Mouse (Mus musculus): ENCODE measurements around the gene Myl12a. TPM values are rescaled to one million over a fixed set of nuclear protein-coding genes. Genes with fewer than 3 reads are reported as not detected.
A peak's percentile ranks its signal among the peaks of the same experiment; 100 is the strongest.
"Not testable (repeated sequence)": the region's sequence is repeated elsewhere in the genome, so short reads cannot be mapped to it uniquely, and the experiment has no call there.

Myl12a gene
- polyA plus RNA-seq, 1 experiment from 2014 or later: 728 TPM

DNA sequence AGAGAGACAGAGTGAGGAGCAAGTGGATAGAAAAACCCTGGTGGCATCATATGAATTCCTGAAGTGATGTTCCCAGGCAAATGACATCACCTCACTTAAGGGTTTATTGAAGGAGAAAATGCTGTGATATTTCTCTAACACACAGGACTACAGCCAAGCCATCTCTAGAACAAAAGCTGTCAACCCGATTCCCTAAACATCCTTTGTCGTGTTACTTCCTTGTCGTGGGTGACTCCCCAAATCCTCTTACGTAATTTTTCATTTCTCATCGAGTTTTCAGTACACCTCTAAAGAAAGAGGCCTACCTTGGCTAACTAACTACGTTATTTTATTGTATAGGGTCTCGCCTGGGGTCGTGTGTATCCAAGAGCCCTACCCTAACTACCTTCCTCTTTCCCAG is 13.2 kb downstream of the Myl12a start:
- Histone ChIP-seq H3K27ac (replicated peaks) (no peak overlapping the region), H3K36me3 (peaks cover 74% of the 10 kb centered on the region), H3K4me3 (peak overlapping the region; percentile 80), H3K4me2 (peak overlapping the region; percentile 90), H3K4me1 (peaks cover 61% of the 10 kb centered on the region), H3K9ac (peak overlapping the region; percentile 89), H3K9me3 (no peaks in the 10 kb centered on the region), H3K27me3 (replicated peaks) (0 out of 2 replicates have a peak, but pooled peaks cover under 1% of the 10 kb centered on the region)
- no peak for ATAC-seq (ENCODE audit: extremely low read depth, insufficient number of reproducible peaks, low FRiP score, low TSS enrichment)
- WGBS: 53% methylated on average over 8 of the region's 8 CpGs

DNA sequence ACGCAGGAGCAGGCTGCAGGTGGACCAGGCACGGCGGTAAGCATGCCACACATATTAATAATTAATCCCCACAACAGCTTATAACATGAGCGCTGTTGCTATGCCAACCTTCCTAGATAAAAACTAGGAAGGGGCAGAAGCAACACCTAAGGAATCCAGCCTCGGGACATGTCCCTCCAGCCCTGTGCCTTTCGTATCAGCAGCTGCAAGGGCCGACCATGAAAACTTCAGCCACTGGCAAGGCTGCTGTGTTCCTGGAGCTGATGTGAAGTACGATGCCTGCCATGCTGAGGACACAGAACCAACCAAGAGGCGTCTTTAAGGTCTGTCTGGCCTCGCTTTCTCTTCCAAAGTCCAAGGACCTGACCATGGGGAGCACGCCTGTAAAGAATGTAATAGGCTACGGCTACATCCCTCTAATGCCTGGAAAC is 14.3 kb downstream of the Myl12a start:
- Histone ChIP-seq H3K4me1 (peaks cover 50% of the 10 kb centered on the region), H3K4me2 (no peak overlapping the region), H3K9me3 (no peaks in the 10 kb centered on the region), H3K36me3 (peaks cover 67% of the 10 kb centered on the region), H3K4me3 (no peak overlapping the region), H3K9ac (no peak overlapping the region), H3K27ac (replicated peaks) (no peak overlapping the region), H3K27me3 (replicated peaks) (0 out of 2 replicates have a peak, but pooled peaks cover 10% of the 10 kb centered on the region)
- ATAC-seq (ENCODE audit: extremely low read depth, insufficient number of reproducible peaks, low FRiP score, low TSS enrichment): no peak
- WGBS: 87% methylated on average over 12 of the region's 12 CpGs

DNA sequence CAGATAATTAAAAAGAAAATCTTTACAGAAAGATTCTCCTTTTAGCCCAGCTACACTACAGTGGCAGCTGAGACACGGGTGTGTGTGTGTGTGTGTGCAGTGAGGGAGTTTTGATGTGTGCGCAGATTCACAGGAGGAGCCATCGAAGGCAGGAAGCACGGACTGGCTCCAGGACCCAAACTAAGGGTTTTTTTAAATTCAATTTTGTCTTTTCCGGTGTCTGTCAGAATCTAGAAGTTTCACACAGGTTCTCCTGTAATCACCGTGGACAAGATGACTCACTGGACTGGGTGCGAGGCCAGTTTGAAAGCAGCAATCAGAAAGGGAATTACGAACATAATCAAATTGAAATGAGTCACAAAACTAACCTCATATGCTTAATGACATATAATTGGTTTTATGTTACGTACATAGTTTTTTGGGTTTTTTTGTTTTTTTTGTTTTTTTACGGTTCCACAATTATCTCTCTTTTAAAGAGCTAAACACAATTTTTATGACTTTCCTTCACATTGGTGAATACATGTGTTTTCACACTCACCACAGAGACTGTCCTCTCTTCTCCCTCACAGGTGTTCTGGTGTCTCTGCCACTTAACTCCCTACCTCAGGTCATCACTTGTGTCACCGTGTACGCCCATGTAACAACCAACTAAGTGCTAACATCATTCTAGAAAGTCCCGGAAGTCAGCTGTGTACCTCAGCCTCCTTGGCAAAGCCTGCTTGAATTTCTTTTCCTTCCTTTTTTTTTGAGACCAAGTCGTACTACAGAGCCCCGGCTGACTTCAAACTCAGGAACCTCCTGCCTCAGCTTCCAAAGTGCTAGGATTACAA is 15.6 kb downstream of the Myl12a start:
- Histone ChIP-seq H3K4me1 (peaks cover 37% of the 10 kb centered on the region), H3K4me3 (no peak overlapping the region), H3K27ac (replicated peaks) (no peak overlapping the region), H3K4me2 (no peak overlapping the region), H3K9ac (no peak overlapping the region), H3K36me3 (peaks cover 65% of the 10 kb centered on the region), H3K27me3 (replicated peaks) (peaks cover 21% of the 10 kb centered on the region), H3K9me3 (no peaks in the 10 kb centered on the region)
- no peak for ATAC-seq (ENCODE audit: extremely low read depth, insufficient number of reproducible peaks, low FRiP score, low TSS enrichment)
- 89% methylated on average over 15 of the region's 15 CpGs for WGBS

DNA sequence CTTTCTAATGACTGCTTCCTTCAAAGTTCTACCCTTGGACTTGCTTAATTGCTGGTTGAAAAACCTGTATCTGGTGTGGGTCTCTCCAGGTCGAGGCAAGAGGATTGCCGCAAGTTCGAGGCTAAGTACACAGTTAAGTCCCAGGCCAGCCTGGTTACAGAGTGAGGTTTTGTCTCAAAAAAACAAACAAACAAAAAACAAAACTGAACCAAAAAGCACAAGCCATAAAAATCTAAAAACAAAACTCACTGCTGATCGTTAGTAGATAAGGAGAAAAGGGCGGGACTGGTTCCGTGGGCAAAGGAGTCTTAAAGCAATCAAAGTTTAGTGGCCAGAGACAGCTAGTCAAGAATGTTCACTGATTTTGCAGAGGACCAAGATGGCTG is 16.3 kb downstream of the Myl12a start:
- WGBS: 90% methylated on average over 6 of the region's 6 CpGs
- no peaks in the 10 kb centered on the region; the same call in 1 of the 2 replicates for H3K9me3 ChIP-seq
- H3K36me3 ChIP-seq: peaks cover 65% of the 10 kb centered on the region
- no peak overlapping the region for H3K27ac ChIP-seq (replicated peaks)
- no peak overlapping the region for H3K4me3 ChIP-seq
- H3K27me3 ChIP-seq (replicated peaks): peaks cover 28% of the 10 kb centered on the region
- H3K4me2 ChIP-seq: no peak overlapping the region
- H3K9ac ChIP-seq: no peak overlapping the region
- no peak for ATAC-seq (ENCODE audit: extremely low read depth, insufficient number of reproducible peaks, low FRiP score, low TSS enrichment)
- peaks cover 30% of the 10 kb centered on the region for H3K4me1 ChIP-seq

DNA sequence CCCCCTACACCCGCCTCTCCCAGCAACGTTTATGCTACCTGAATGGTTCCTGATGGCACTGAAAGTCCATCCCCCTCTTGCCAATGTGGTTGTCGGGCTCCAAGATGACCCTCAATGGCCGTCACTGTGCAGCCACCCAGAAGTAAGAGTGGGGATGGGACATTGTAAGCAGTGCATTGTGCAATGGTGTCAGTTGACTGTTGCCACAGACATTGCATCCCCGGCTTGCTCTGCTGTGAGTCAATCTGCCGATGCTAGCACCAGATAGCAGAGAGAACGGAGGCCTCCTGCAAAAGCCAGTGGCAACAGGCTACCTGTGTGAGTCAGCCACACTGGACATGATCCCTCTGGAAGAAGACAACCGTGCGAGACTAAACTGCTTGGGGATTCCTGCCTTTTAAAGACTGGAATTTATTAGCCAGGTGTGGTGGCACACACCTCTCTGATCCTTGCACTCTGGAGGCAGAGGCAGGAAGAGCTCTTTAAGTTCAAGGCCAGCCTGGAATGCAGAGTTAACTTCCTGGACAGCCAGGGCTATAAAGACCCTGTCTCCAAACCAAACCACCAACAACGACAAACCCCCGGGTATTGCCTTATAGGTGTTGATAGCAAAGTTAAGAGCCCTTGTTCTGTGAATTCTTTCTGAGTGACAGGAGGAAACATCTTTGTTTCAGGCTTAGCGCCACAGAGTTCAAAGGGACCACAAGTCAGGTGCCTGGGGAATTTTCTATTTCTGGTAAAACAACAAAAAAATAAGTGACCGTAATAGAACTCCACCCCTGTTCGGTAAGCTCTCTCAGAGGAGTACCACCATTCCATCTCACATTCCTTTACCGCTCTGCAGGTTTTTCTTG is 16.9 kb downstream of the Myl12a start:
- Histone ChIP-seq H3K27ac (replicated peaks) (no peak overlapping the region), H3K4me1 (peaks cover 24% of the 10 kb centered on the region), H3K9me3 (no peaks in the 10 kb centered on the region; the same call in 1 of the 2 replicates), H3K36me3 (peaks cover 67% of the 10 kb centered on the region), H3K4me3 (no peak overlapping the region), H3K27me3 (replicated peaks) (peaks cover 34% of the 10 kb centered on the region), H3K4me2 (no peak overlapping the region), H3K9ac (no peak overlapping the region)
- 79% methylated on average over 15 of the region's 15 CpGs for WGBS
- ATAC-seq (ENCODE audit: extremely low read depth, insufficient number of reproducible peaks, low FRiP score, low TSS enrichment): no peak

DNA sequence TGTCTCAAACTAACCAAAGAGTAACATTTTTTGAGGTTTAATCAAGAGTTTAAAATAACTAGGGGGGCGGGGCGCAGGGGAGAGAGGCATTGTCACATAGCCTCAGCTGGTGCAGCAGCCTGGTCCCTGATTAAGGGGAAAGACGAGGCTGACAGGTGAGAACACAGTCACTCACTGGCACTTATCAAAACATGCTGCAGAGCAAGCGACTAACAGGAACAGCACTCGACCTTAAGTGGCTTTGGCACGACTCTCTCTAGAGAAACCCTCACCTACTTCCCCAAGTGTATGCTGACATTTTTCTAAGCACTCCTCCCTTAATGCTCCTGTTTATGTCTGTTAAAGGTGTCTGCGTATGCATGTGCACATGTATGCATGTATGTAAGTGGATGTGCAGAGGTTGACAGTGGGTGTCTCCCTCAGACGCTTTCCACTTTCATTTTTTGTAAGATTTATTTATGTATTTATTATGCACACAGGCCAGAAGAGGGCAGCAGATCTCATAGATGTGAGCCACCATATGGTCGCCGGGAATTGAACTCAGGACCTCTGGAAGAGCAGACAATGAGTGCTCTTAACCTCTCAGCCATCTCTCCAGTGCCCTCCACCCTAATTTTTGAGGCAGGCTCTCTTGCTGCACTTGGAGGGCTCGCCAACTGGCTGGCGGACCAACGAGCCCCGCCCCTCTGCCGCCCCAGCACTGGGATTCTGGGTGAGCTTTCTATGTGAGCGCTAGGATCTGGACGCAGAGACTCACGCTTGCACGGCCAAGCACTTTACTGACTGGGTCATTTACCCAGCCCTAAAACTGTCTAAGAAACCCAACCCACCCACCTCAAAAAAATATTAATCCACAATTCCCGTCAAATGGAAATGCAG is 23.1 kb downstream of the Myl12a start:
- peak overlapping the region; percentile 45 for H3K4me2 ChIP-seq
- peaks cover 55% of the 10 kb centered on the region for H3K36me3 ChIP-seq
- H3K9ac ChIP-seq: no peak overlapping the region
- no peaks in the 10 kb centered on the region; the same call in 1 of the 2 replicates for H3K9me3 ChIP-seq
- peaks cover 61% of the 10 kb centered on the region for H3K27me3 ChIP-seq (replicated peaks)
- H3K4me3 ChIP-seq: no peak overlapping the region
- H3K27ac ChIP-seq (replicated peaks): no peak overlapping the region
- peaks cover 12% of the 10 kb centered on the region for H3K4me1 ChIP-seq
- WGBS: 62% methylated on average over 20 of the region's 20 CpGs
- no peak for ATAC-seq (ENCODE audit: extremely low read depth, insufficient number of reproducible peaks, low FRiP score, low TSS enrichment)

DNA sequence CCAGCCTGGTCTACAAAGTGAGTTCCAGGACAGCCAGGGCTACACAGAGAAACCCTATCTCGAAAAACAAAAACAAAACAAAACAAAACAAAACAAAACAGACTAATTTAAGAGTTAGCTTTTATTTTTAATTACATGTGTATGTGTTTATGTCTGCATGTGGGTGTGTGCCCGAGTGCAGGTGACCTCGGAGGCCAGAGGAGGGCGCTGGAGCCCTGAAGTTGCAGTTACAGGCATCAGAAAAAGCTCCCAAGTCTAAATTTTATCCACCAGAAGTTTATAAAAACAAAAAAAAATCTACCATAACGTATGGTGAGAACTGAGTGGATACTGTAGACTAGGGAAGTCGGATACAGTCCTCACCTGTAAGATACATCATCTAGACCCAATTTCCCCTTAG is 24.9 kb downstream of the Myl12a start:
- Histone ChIP-seq H3K4me3 (no peak overlapping the region), H3K36me3 (peaks cover 64% of the 10 kb centered on the region), H3K4me2 (no peak overlapping the region), H3K27ac (replicated peaks) (no peak overlapping the region), H3K27me3 (replicated peaks) (peaks cover 47% of the 10 kb centered on the region), H3K9me3 (no peaks in the 10 kb centered on the region; the same call in 1 of the 2 replicates), H3K4me1 (peaks cover 17% of the 10 kb centered on the region), H3K9ac (no peak overlapping the region)
- WGBS: 80% methylated on average over 6 of the region's 6 CpGs
- ATAC-seq (ENCODE audit: extremely low read depth, insufficient number of reproducible peaks, low FRiP score, low TSS enrichment): no peak

DNA sequence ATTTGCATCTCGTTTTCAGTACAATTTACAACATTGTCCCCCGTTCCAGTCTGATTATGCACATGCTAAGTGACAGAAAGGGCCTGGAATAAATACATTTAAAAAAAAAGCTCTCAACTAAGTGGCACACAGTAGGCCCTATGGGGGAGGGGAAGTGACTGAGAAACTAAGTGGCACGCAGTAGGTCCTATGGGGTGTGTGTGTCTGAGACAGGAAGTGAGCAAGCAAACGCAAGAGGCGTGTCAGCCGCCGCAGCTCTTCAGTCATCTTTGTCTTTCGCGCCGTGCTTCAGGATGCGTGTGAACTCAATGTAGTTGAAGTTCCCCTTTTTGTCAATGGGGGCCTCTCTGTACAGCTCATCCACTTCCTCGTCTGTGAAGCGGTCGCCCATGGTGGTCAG is 28.6 kb downstream of the Myl12a start:
- not testable (repeated sequence) for H3K9ac ChIP-seq; ATAC-seq (ENCODE audit: extremely low read depth, insufficient number of reproducible peaks, low FRiP score, low TSS enrichment); H3K4me1 ChIP-seq; H3K9me3 ChIP-seq; H3K4me3 ChIP-seq; H3K27ac ChIP-seq (replicated peaks); H3K4me2 ChIP-seq
- peaks cover 40% of the 10 kb centered on the region for H3K36me3 ChIP-seq
- H3K27me3 ChIP-seq (replicated peaks): peaks cover 32% of the 10 kb centered on the region
- WGBS: 88% methylated on average over 14 of the region's 14 CpGs

DNA sequence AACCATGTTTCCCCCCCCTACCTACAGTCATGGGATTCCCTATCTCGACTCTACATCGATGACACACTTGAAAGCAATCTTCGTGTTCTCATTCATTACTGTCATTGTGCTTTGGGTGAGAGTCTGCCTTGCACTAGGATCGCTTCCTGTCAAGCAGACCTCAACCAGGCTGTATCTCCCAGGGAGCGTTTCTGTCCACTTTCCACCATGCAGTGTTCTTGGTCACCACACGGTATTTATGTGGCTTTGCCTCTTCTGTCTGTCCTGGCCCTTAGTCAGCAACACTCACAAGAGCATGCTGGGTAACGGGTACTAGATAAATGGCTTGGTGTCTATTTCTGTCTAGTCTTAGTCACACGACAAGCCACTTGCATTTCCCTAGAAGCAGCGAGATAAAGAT is 29.3 kb downstream of the Myl12a start:
- no peak overlapping the region for H3K27ac ChIP-seq (replicated peaks)
- H3K4me2 ChIP-seq: no peak overlapping the region
- no peaks in the 10 kb centered on the region for H3K9me3 ChIP-seq
- H3K4me1 ChIP-seq: peaks cover 5% of the 10 kb centered on the region; the same call in 1 of the 2 replicates
- 62% methylated on average over 9 of the region's 9 CpGs for WGBS
- H3K9ac ChIP-seq: no peak overlapping the region
- no peak for ATAC-seq (ENCODE audit: extremely low read depth, insufficient number of reproducible peaks, low FRiP score, low TSS enrichment)
- H3K4me3 ChIP-seq: no peak overlapping the region
- H3K27me3 ChIP-seq (replicated peaks): peaks cover 32% of the 10 kb centered on the region
- peaks cover 40% of the 10 kb centered on the region for H3K36me3 ChIP-seq

DNA sequence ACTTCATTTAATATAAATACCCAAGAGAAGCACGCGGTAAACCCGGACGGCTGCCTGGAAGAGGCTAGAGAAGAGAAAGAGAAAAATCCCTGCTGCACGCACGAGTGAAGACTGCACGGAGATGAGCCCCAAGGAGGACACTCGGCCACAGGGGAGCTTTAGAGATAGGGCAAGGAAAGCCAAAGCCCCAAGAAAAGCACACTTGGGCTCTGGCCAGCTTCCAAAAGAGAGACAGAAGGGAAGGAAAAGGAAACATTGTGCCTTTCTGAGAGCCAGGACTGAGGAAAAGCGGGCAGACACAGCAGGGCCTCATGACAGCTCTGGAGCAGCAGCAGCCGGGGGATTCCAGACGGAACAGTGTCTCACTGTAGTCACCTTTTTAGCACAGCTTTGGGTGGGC is 31.5 kb downstream of the Myl12a start:
- Histone ChIP-seq H3K4me3 (no peak overlapping the region), H3K27me3 (replicated peaks) (peaks cover 21% of the 10 kb centered on the region)
- WGBS: 60% methylated on average over 11 of the region's 11 CpGs

More for the DNA sequence above, 31.5 kb downstream of the Myl12a start:
- Histone ChIP-seq H3K36me3 (peaks cover 33% of the 10 kb centered on the region), H3K4me1 (peaks cover 7% of the 10 kb centered on the region; the same call in 1 of the 2 replicates), H3K27ac (replicated peaks) (no peak overlapping the region), H3K4me2 (no peak overlapping the region), H3K9ac (0 out of 2 replicates have a peak overlapping the region, but pooled peaks have one; percentile 10), H3K9me3 (no peaks in the 10 kb centered on the region)
- ATAC-seq (ENCODE audit: extremely low read depth, insufficient number of reproducible peaks, low FRiP score, low TSS enrichment): no peak

Data from heart, embryonic 13.5 days (tissue).